Mouse (Mus musculus) liver, embryonic 11.5 days (tissue): Measurements from ENCODE around the gene Mrpl14. TPM values are rescaled to one million over a fixed set of nuclear protein-coding genes. Genes with fewer than 3 reads are reported as not detected.

Source experiments
- ATAC-seq: fragments of 200-750 bp; cut with Nextera tagmentation; replicated peaks from 2 replicates; pipeline ENCODE4 v1.8.0; 2017; ENCODE audit warnings: moderate number of reproducible peaks, mild to moderate bottlenecking, moderate TSS enrichment, moderate library complexity; ENCODE audit not compliant: low FRiP score
- DNase-seq: peaks from one replicate; pipeline ENCODE4 v3.0.0-alpha.2; 2017; ENCODE audit warnings: low spot score
- H3K27ac ChIP-seq: fragments of 300-500 bp; sonication (generic); 2 replicates; pipeline ENCODE4 v1.5.1; 2014; ENCODE audit warnings: mild to moderate bottlenecking, low read depth, low read length, control low read depth
- H3K27me3 ChIP-seq: fragments of 300-500 bp; sonication (generic); replicated peaks from 2 replicates; pipeline ENCODE4 v1.6.1; 2014; ENCODE audit warnings: low read length, mixed read lengths; ENCODE audit not compliant: control insufficient read depth, insufficient read depth
- H3K36me3 ChIP-seq: fragments of 300-500 bp; sonication (generic); 2 replicates; pipeline ENCODE4 v1.6.1; 2014; ENCODE audit warnings: mild to moderate bottlenecking, low read length, moderate library complexity, mixed read lengths; ENCODE audit not compliant: control insufficient read depth, insufficient read depth
- H3K4me1 ChIP-seq: fragments of 300-500 bp; sonication (generic); replicated peaks from 2 replicates; pipeline ENCODE4 v1.6.1; 2014; ENCODE audit warnings: low read length, mixed read lengths; ENCODE audit not compliant: control insufficient read depth, insufficient read depth
- H3K4me2 ChIP-seq: fragments of 300-500 bp; sonication (generic); 2 replicates; pipeline ENCODE4 v1.6.1; 2014; ENCODE audit warnings: mild to moderate bottlenecking, control low read depth, moderate library complexity
- H3K4me3 ChIP-seq: fragments of 300-500 bp; sonication (generic); 2 replicates; pipeline ENCODE4 v1.5.1; 2014; ENCODE audit warnings: low read depth, low read length, control low read depth
- H3K9ac ChIP-seq: fragments of 300-500 bp; sonication (generic); 2 replicates; pipeline ENCODE4 v1.6.1; 2014; ENCODE audit warnings: low read depth, low read length, control low read depth
- H3K9me3 ChIP-seq: fragments of 300-500 bp; sonication (generic); 2 replicates; pipeline ENCODE4 v1.6.1; 2016; ENCODE audit warnings: low read length, inconsistent platforms, mixed read lengths; ENCODE audit not compliant: control insufficient read depth
- WGBS: fragments of 180-500 bp; shearing (Covaris S2); extraction: QIAGEN DNeasy Blood & Tissue Kit; methylation state at CpG from one replicate; pipeline ENCODE4 v1.1.7; 2014; 5-methylcytosine and 5-hydroxymethylcytosine counted together
- polyA plus RNA-seq: library from polyadenylated mRNA; unstranded; fragments of >200 nt; fragmentation: Nextera tagmentation; extraction: Ambion mirVana; gene quantifications from 2 replicates; pipeline ENCODE4 v1.2.1, GENCODE M21; 2014

Mrpl14 gene
- polyA plus RNA-seq, 1 experiment from 2014 or later = 192 TPM

GRCm38 (mm10) chr17:45692159-45692558, 6.0 kb downstream of the Mrpl14 start:
- WGBS = 80% methylated on average over 5 of the region's 5 CpGs
- H3K4me3 ChIP-seq = no peak overlapping the region
- DNase-seq = no peak
- peaks cover 6% of the 10 kb centered on the region; the same call in 1 of the 2 replicates for H3K36me3 ChIP-seq
- ATAC-seq = no peak
- H3K9ac ChIP-seq = no peak overlapping the region
- H3K4me2 ChIP-seq = no peak overlapping the region
- H3K27me3 ChIP-seq = no peaks in the 10 kb centered on the region
- peaks cover 37% of the 10 kb centered on the region for H3K4me1 ChIP-seq
- no peaks in the 10 kb centered on the region for H3K9me3 ChIP-seq
- H3K27ac ChIP-seq = 0 out of 2 replicates have a peak overlapping the region, but pooled peaks have one; percentile 27

- ATAC-seq = no peak
- Histone ChIP-seq H3K27me3 (no peaks in the 10 kb centered on the region), H3K4me1 (peaks cover 31% of the 10 kb centered on the region), H3K4me2 (no peak overlapping the region), H3K4me3 (no peak overlapping the region), H3K9ac (no peak overlapping the region), H3K9me3 (no peaks in the 10 kb centered on the region), H3K36me3 (peaks cover 10% of the 10 kb centered on the region), H3K27ac (no peak overlapping the region)
- no peak for DNase-seq
- 74% methylated on average over 18 of the region's 18 CpGs for WGBS
These were observed 7.9 kb downstream of the Mrpl14 start for GRCm38 (mm10) chr17:45693812-45694565.

GRCm38 (mm10) chr17:45695227-45696120, 9.4 kb downstream of the Mrpl14 start:
- 55% methylated on average over 23 of the region's 23 CpGs for WGBS
- H3K9me3 ChIP-seq = no peaks in the 10 kb centered on the region
- peaks cover 38% of the 10 kb centered on the region for H3K4me1 ChIP-seq
- H3K27ac ChIP-seq = peak overlapping the region; percentile 50
- ATAC-seq (peak; percentile 78), DNase-seq (no peak)
- H3K9ac ChIP-seq = peak overlapping the region; percentile 25
- peaks cover 10% of the 10 kb centered on the region for H3K36me3 ChIP-seq
- peak overlapping the region; percentile 43 for H3K4me2 ChIP-seq
- no peak overlapping the region for H3K4me3 ChIP-seq
- H3K27me3 ChIP-seq = no peaks in the 10 kb centered on the region

GRCm38 (mm10) chr17:45696981-45697380, 10.9 kb downstream of the Mrpl14 start:
- no peaks in the 10 kb centered on the region for H3K9me3 ChIP-seq
- no peak for ATAC-seq
- no peak overlapping the region for H3K9ac ChIP-seq
- no peak overlapping the region for H3K4me2 ChIP-seq
- no peak for DNase-seq
- WGBS = 89% methylated on average over 9 of the region's 9 CpGs
- no peak overlapping the region for H3K4me3 ChIP-seq
- peaks cover 10% of the 10 kb centered on the region for H3K36me3 ChIP-seq
- H3K27ac ChIP-seq = no peak overlapping the region
- H3K27me3 ChIP-seq = no peaks in the 10 kb centered on the region
- H3K4me1 ChIP-seq = peaks cover 42% of the 10 kb centered on the region

- DNase-seq = no peak
- no peaks in the 10 kb centered on the region for H3K9me3 ChIP-seq
- no peak overlapping the region for H3K4me2 ChIP-seq
- no peak overlapping the region for H3K4me3 ChIP-seq
- peaks cover 43% of the 10 kb centered on the region for H3K4me1 ChIP-seq
- H3K27ac ChIP-seq = no peak overlapping the region
- no peaks in the 10 kb centered on the region for H3K27me3 ChIP-seq
- no peak overlapping the region for H3K9ac ChIP-seq
- H3K36me3 ChIP-seq = peaks cover 10% of the 10 kb centered on the region
- no peak for ATAC-seq
- WGBS = 94% methylated on average over 6 of the region's 6 CpGs
These were observed 12.2 kb downstream of the Mrpl14 start for GRCm38 (mm10) chr17:45698368-45698767.

- no peaks in the 10 kb centered on the region for H3K9me3 ChIP-seq
- no peak overlapping the region for H3K27ac ChIP-seq
- H3K4me1 ChIP-seq = peaks cover 38% of the 10 kb centered on the region
- ATAC-seq = no peak
- DNase-seq = no peak
- peaks cover 10% of the 10 kb centered on the region for H3K36me3 ChIP-seq
- no peak overlapping the region for H3K4me3 ChIP-seq
- no peak overlapping the region for H3K4me2 ChIP-seq
- no peak overlapping the region for H3K9ac ChIP-seq
- no peaks in the 10 kb centered on the region for H3K27me3 ChIP-seq
- 86% methylated on average over 3 of the region's 3 CpGs for WGBS
These were observed 13.1 kb downstream of the Mrpl14 start for GRCm38 (mm10) chr17:45699039-45699740.

GRCm38 (mm10) chr17:45700496-45701235, 14.5 kb downstream of the Mrpl14 start:
- ATAC-seq = no peak
- WGBS = 60% methylated on average over 12 of the region's 16 CpGs

GRCm38 (mm10) chr17:45701236-45701591, 15.1 kb downstream of the Mrpl14 start:
- no peak for ATAC-seq
- H3K9ac ChIP-seq = no peak overlapping the region

More at GRCm38 (mm10) chr17:45700496-45701235, 14.5 kb downstream of the Mrpl14 start:
- Histone ChIP-seq H3K27ac (no peak overlapping the region; the same call in 1 of the 2 replicates), H3K9ac (no peak overlapping the region), H3K4me1 (peaks cover 31% of the 10 kb centered on the region), H3K9me3 (no peaks in the 10 kb centered on the region), H3K4me3 (no peak overlapping the region), H3K27me3 (no peaks in the 10 kb centered on the region), H3K4me2 (no peak overlapping the region), H3K36me3 (peaks cover 10% of the 10 kb centered on the region)
- no peak for DNase-seq

More at GRCm38 (mm10) chr17:45701236-45701591, 15.1 kb downstream of the Mrpl14 start:
- no peak overlapping the region for H3K27ac ChIP-seq
- peaks cover 31% of the 10 kb centered on the region for H3K4me1 ChIP-seq
- WGBS = 69% methylated on average over 9 of the region's 9 CpGs
- H3K4me2 ChIP-seq = no peak overlapping the region
- H3K36me3 ChIP-seq = peaks cover 10% of the 10 kb centered on the region
- H3K27me3 ChIP-seq = no peaks in the 10 kb centered on the region
- no peaks in the 10 kb centered on the region for H3K9me3 ChIP-seq
- DNase-seq = no peak
- H3K4me3 ChIP-seq = no peak overlapping the region
